Mouse (Mus musculus): ENCODE data around the gene Rhcg.

Rhcg gene

DNA sequence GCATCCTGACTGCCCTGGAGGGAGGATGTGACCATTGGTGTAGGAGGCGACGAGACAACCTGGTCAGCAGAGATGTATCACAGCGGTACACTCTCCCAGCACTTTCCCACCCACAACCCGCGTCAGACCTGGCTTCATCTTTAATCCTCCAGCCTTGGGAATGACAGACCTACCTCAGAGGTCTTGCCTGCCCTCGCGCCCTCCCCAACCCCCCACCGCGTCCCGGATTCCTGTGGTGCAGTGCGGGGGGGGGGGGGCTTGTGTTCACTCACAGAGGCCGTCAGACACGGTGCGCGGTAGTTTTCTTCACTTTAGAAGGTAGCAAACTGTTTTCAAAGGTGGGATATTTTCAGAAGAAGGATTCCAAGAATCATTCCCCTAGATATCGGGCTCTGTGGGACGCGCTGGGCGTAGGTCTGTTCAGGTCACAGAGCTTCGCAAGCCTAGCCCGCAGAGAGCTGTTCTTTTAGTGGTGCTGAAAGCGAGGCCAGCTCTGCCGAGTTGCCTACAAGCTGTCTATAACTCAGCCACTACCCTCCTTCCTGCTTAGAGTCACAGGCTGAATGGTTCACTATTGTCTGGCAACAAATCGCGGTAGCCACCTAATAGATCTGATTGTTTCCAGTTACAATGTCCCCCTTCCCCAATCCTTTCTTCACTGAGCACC lies 62.0 kb downstream of the Rhcg start:
- intact Hi-C loops (cut with DNase I), result loop anchor here (2.0 kb wide), 1 partner anchor 57 kb away; no protein-coding TSS in a partner anchor

GRCm38 (mm10) chr7:79552702-79553101 lies 64.8 kb downstream of the Rhcg start:
- intact Hi-C loops (cut with DNase I), result no loop called here

GRCm38 (mm10) chr7:79548893-79549555 lies 68.4 kb downstream of the Rhcg start:
- intact Hi-C loops (cut with DNase I), result loop anchor here (10.0 kb wide), 1 partner anchor 174 kb away; no protein-coding TSS in a partner anchor

DNA sequence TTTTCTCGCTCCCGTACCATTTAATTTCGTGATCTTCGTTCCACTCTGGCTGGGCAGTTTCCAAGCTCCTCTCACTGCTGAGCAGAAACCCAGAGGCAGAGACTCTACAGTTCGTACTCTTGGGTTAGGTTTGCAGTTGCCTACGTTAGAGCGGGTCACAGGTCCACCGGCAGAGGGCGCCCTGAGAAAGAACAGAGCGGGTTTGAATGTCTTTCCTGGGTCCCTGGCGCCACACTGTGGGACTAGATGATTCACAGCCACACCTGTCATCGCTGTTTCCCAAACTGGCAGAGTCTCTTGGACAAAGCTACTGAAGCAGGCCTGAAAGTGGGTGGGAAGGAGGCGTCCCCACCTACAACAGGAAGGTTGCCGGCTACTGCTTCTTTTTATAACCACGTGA lies 70.4 kb downstream of the Rhcg start:
- intact Hi-C loops (cut with DNase I), result loop anchor here (2.0 to 10.0 kb wide), 2 partner anchors 48 to 172 kb away; no protein-coding TSS in a partner anchor

GRCm38 (mm10) chr7:79545066-79545400 lies 72.4 kb downstream of the Rhcg start:
- intact Hi-C loops (cut with DNase I), result loop anchor here (10.0 kb wide), 1 partner anchor 170 kb away; no protein-coding TSS in a partner anchor

GRCm38 (mm10) chr7:79544281-79545065 lies 73.0 kb downstream of the Rhcg start:
- intact Hi-C loops (cut with DNase I), result loop anchor here (10.0 kb wide), 1 partner anchor 170 kb away; no protein-coding TSS in a partner anchor
